Mouse (Mus musculus) CH12.LX (cell line): ENCODE results near the gene Ppp4r2. TPM values are rescaled to one million over a fixed set of nuclear protein-coding genes. Genes with fewer than 3 reads are reported as not detected.

Source experiments
- DNase-seq: peaks from one replicate; pipeline ENCODE4 v3.0.0-alpha.2; 2013; ENCODE audit errors: extremely low read depth
- H3K27ac ChIP-seq: 2 replicates; pipeline ENCODE4 v1.5.1; 2012; ENCODE audit warnings: low read depth, mild to moderate bottlenecking, control low read depth, moderate library complexity; ENCODE audit not compliant: insufficient read depth
- H3K27me3 ChIP-seq: replicated peaks from 2 replicates; pipeline ENCODE3; 2012; ENCODE audit warnings: inconsistent platforms
- H3K36me3 ChIP-seq, 2 experiments: replicated peaks in 1 of 2; 2 replicates each; pipeline versions ENCODE3 to v1.6.1; 2012; ENCODE audit warnings: inconsistent platforms in 1 of 2, low read length in 1 of 2, mild to moderate bottlenecking in 1 of 2, mixed read lengths in 1 of 2, moderate library complexity in 1 of 2; ENCODE audit not compliant: control insufficient read depth in 1 of 2, insufficient read depth in 1 of 2
- H3K4me1 ChIP-seq, 2 experiments: 2 replicates each; pipeline ENCODE4 v1.6.1; 2012; ENCODE audit warnings: inconsistent platforms in 1 of 2, moderate library complexity in 1 of 2; ENCODE audit not compliant: insufficient read depth in 2 of 2, control insufficient read depth in 1 of 2
- H3K4me2 ChIP-seq: 2 replicates; pipeline ENCODE4 v1.6.1; 2012; ENCODE audit warnings: low read depth, mild to moderate bottlenecking, control low read depth; ENCODE audit not compliant: poor library complexity, insufficient read depth, severe bottlenecking
- H3K4me3 ChIP-seq, 3 experiments: fragments of 150-350 bp in 1 of 3; sonication (generic) in 1 of 3; replicated peaks in 1 of 3; 2 replicates each; pipeline versions ENCODE3 to v1.5.1; 2011 to 2012; ENCODE audit warnings: low read depth in 2 of 3, low read length in 2 of 3, mild to moderate bottlenecking in 2 of 3, moderate library complexity in 2 of 3, control low read depth in 1 of 3, improper control_type of control experiment in 1 of 3, inconsistent platforms in 1 of 3, mixed read lengths in 1 of 3; ENCODE audit not compliant: poor library complexity in 1 of 3
- H3K79me2 ChIP-seq: replicated peaks from 2 replicates; pipeline ENCODE4 v1.6.1; 2012; ENCODE audit warnings: mild to moderate bottlenecking, moderate library complexity; ENCODE audit not compliant: control insufficient read depth, poor library complexity, insufficient read depth, severe bottlenecking; ENCODE audit errors: extremely low read depth
- H3K9ac ChIP-seq: 2 replicates; pipeline ENCODE4 v1.6.1; 2012; ENCODE audit warnings: low read depth, mild to moderate bottlenecking, control low read depth, moderate library complexity; ENCODE audit not compliant: insufficient read depth
- H3K9me3 ChIP-seq: replicated peaks from 2 replicates; pipeline ENCODE3; 2012; ENCODE audit warnings: low read length, inconsistent platforms, mixed read lengths
- GABPA ChIP-seq: IDR thresholded peaks from 2 replicates; pipeline ENCODE4 v1.6.1; 2012; ENCODE audit warnings: low read depth, low read length, improper control_type of control experiment, inconsistent platforms; ENCODE audit not compliant: insufficient replicate concordance
- HCFC1 ChIP-seq: IDR thresholded peaks from 2 replicates; pipeline ENCODE4 v1.6.1; 2012; ENCODE audit warnings: low read depth, mild to moderate bottlenecking, inconsistent platforms, low read length, improper control_type of control experiment
- IRF4 ChIP-seq: IDR thresholded peaks from 2 replicates; pipeline ENCODE4 v1.6.1; 2014; ENCODE audit warnings: low read depth, mild to moderate bottlenecking, inconsistent platforms, low read length, improper control_type of control experiment
- MAX ChIP-seq: IDR thresholded peaks from 2 replicates; pipeline ENCODE4 v1.6.1; 2011; ENCODE audit warnings: low read length, improper control_type of control experiment
- MEF2A ChIP-seq: IDR thresholded peaks from 2 replicates; pipeline ENCODE4 v1.6.1; 2014; ENCODE audit warnings: low read depth, mild to moderate bottlenecking, inconsistent platforms, low read length, improper control_type of control experiment, borderline replicate concordance
- MXI1 ChIP-seq: IDR thresholded peaks from 2 replicates; pipeline ENCODE4 v1.6.1; 2011; ENCODE audit warnings: mild to moderate bottlenecking, low read depth, low read length, improper control_type of control experiment
- MYC ChIP-seq: IDR thresholded peaks from 2 replicates; pipeline ENCODE4 v1.6.1; 2011; ENCODE audit warnings: low read depth, mild to moderate bottlenecking, improper control_type of control experiment, low read length
- NELFE ChIP-seq: IDR thresholded peaks from 2 replicates; pipeline ENCODE4 v1.6.1; 2011; ENCODE audit warnings: low read depth, low read length, improper control_type of control experiment
- POLR2A ChIP-seq: IDR thresholded peaks from 2 replicates; pipeline ENCODE4 v1.6.1; 2011; ENCODE audit warnings: low read depth, mild to moderate bottlenecking, improper control_type of control experiment, low read length
- UBTF ChIP-seq: IDR thresholded peaks from 2 replicates; pipeline ENCODE4 v1.6.1; 2012; ENCODE audit warnings: low read depth, mild to moderate bottlenecking, inconsistent platforms, low read length, improper control_type of control experiment, moderate library complexity
- ZC3H11A ChIP-seq: IDR thresholded peaks from 2 replicates; pipeline ENCODE4 v1.6.1; 2012; ENCODE audit warnings: low read depth, mild to moderate bottlenecking, inconsistent platforms, low read length, improper control_type of control experiment
- ZNF384 ChIP-seq: IDR thresholded peaks from 2 replicates; pipeline ENCODE4 v1.6.1; 2012; ENCODE audit warnings: low read depth, low read length, improper control_type of control experiment, inconsistent platforms
- dilution Hi-C: fragments of 300-500 bp; cut with MboI; formaldehyde crosslinking; loops from 2 replicates; pipeline ENCODE4 v1.14.3; 2020; ENCODE audit warnings: low sequenced_read_pairs; ENCODE audit not compliant: extremely low pct_unique_long_range_greater_than_20kb, extremely low pct_ligation_motif_present
- in situ Hi-C: fragments of 300-500 bp; cut with MboI; formaldehyde crosslinking; loops from 3 replicates; pipeline ENCODE4 v1.14.3; 2019; ENCODE audit warnings: low sequenced_read_pairs, low pct_ligation_motif_present, low pct_unique_long_range_greater_than_20kb, mixed read lengths
- polyA plus RNA-seq: library from polyadenylated mRNA; unstranded; fragments of >175 nt; gene quantifications from 2 replicates; pipeline ENCODE4 v1.2.1, GENCODE M21; 2012; ENCODE audit warnings: low read depth; ENCODE audit not compliant: insufficient read length
- total RNA-seq, 2 experiments: library from RNA; depleted of rRNA; stranded (reverse); fragments of 300-350 nt in 1 of 2; fragments of >200 nt in 1 of 2; gene quantifications; 2 replicates each; pipeline ENCODE4 v1.2.3; 2012 to 2014

The Ppp4r2 gene
- total and polyA plus RNA-seq, 3 experiments = 53.3 to 134 (median 115) TPM

GRCm38 (mm10) chr6:100834489-100835160, 1.2 kb downstream of the Ppp4r2 start:
- H3K4me1 ChIP-seq = peaks cover 6 to 68% of the 10 kb centered on the region in 2 experiments; a peak in 3 of 4 replicates
- peaks cover 57% of the 10 kb centered on the region for H3K79me2 ChIP-seq
- H3K27me3 ChIP-seq = no peaks in the 10 kb centered on the region
- no peak for DNase-seq
- H3K4me3 ChIP-seq = peak overlapping the region; percentile 77 to 86 (median 86)
- peak overlapping the region; percentile 85 for H3K9ac ChIP-seq
- peaks cover 33 to 46% of the 10 kb centered on the region in 2 experiments for H3K36me3 ChIP-seq
- H3K27ac ChIP-seq = no peak overlapping the region
- no peak for TF ChIP-seq ZC3H11A
- no peak for TF ChIP-seq MEF2A
- 0 out of 2 replicates have a peak, but pooled peaks have one; percentile 2 for TF ChIP-seq HCFC1
- 0 out of 2 replicates have a peak, but pooled peaks have one; percentile 3 for TF ChIP-seq MXI1
- no peak for TF ChIP-seq ZNF384
- TF ChIP-seq MYC = 0 out of 2 replicates have a peak, but pooled peaks have one; percentile 3
- TF ChIP-seq MAX = no peak
- TF ChIP-seq NELFE = no peak
- no peak for TF ChIP-seq GABPA
- TF ChIP-seq, all 38 proteins: peak for 3
- dilution Hi-C loops = no loop called here
- Histone ChIP-seq H3K9me3 (peaks cover 2% of the 10 kb centered on the region), H3K4me2 (peak overlapping the region; percentile 80)
- in situ Hi-C loops = no loop called here

- dilution Hi-C loops = no loop called here
- Histone ChIP-seq H3K27ac (no peak overlapping the region), H3K9ac (no peak overlapping the region), H3K79me2 (peaks cover 89% of the 10 kb centered on the region), H3K4me1 (peaks cover 0 to 81% of the 10 kb centered on the region in 2 experiments; a peak in 3 of 4 replicates), H3K36me3 (peaks cover 37 to 79% of the 10 kb centered on the region in 2 experiments), H3K9me3 (no peaks in the 10 kb centered on the region), H3K4me3 (no peak overlapping the region), H3K4me2 (peak overlapping the region; percentile 44; the same call in 1 of the 2 replicates), H3K27me3 (no peaks in the 10 kb centered on the region)
- peak; percentile 29 for DNase-seq
- no peak for TF ChIP-seq HCFC1
- TF ChIP-seq UBTF = no peak
- TF ChIP-seq IRF4 = peak; percentile 59
- no peak for TF ChIP-seq MAX
- in situ Hi-C loops = no loop called here
Measured at GRCm38 (mm10) chr6:100845058-100845457, 11.6 kb downstream of the Ppp4r2 start.

GRCm38 (mm10) chr6:100847264-100847663, 13.8 kb downstream of the Ppp4r2 start:
- dilution Hi-C loops = no loop called here
- DNase-seq = no peak
- in situ Hi-C loops = no loop called here
- Histone ChIP-seq H3K4me1 (peaks cover 13 to 85% of the 10 kb centered on the region in 2 experiments), H3K79me2 (peaks cover 89% of the 10 kb centered on the region), H3K9ac (no peak overlapping the region), H3K36me3 (peaks cover 33 to 76% of the 10 kb centered on the region in 2 experiments)
- no peak for TF ChIP-seq POLR2A
- TF ChIP-seq, all 38 proteins: peak for 0
- no peaks in the 10 kb centered on the region for H3K9me3 ChIP-seq
- H3K4me3 ChIP-seq = no peak overlapping the region
- H3K27ac ChIP-seq = no peak overlapping the region
- no peak overlapping the region for H3K4me2 ChIP-seq
- H3K27me3 ChIP-seq = no peaks in the 10 kb centered on the region
